In genomic region chr8:126497541-126498428, GRCm38 (mm10) we compare ENCODE assay signal across 7 mouse cellular contexts. TPM values are rescaled to one million over a fixed set of nuclear protein-coding genes. Genes with fewer than 3 reads are reported as not detected.
DNase-seq lines count a peak whose midpoint lies in the region; ATAC-seq and TF ChIP-seq lines count a peak whose summit lies in the region.

No protein-coding gene starts in this region.

- peak; percentile 73 for ATAC-seq in embryonic facial prominence, embryonic 13.5 days (ENCODE audit: insufficient number of reproducible peaks, insufficient read depth, low FRiP score, low TSS enrichment, low read depth)
- ATAC-seq in limb, embryonic 13.5 days (ENCODE audit: low FRiP score, low read depth) = peak; percentile 91
- ATAC-seq in midbrain, embryonic 16.5 days = peak; percentile 95

- H3K4me1 ChIP-seq in embryonic facial prominence, embryonic 13.5 days = peaks cover 10% of the 10 kb centered on the region
- H3K4me1 ChIP-seq in heart, adult 2 months (ENCODE audit: control insufficient read depth, insufficient read depth, low read length) = peaks cover 9% of the 10 kb centered on the region
- H3K4me1 ChIP-seq in limb, embryonic 13.5 days = peaks cover 21% of the 10 kb centered on the region
- peaks cover 11% of the 10 kb centered on the region for H3K4me1 ChIP-seq in midbrain, embryonic 16.5 days (ENCODE audit: control insufficient read depth, insufficient read depth, low read length)

- H3K4me2 ChIP-seq in embryonic facial prominence, embryonic 13.5 days = peak overlapping the region; percentile 62
- H3K4me2 ChIP-seq in limb, embryonic 13.5 days (replicated peaks) = peak overlapping the region; percentile 66
- peak overlapping the region; percentile 50 for H3K4me2 ChIP-seq in midbrain, embryonic 16.5 days (ENCODE audit: low read length)

- H3K27me3 ChIP-seq in embryonic facial prominence, embryonic 13.5 days = no peaks in the 10 kb centered on the region
- no peaks in the 10 kb centered on the region for H3K27me3 ChIP-seq in heart, adult 2 months (ENCODE audit: control insufficient read depth, insufficient read depth, low read length)
- no peaks in the 10 kb centered on the region for H3K27me3 ChIP-seq in limb, embryonic 13.5 days
- no peaks in the 10 kb centered on the region for H3K27me3 ChIP-seq in midbrain, embryonic 16.5 days (ENCODE audit: control insufficient read depth, insufficient read depth, low read depth, low read length)

- TF ChIP-seq POLR2A in heart, adult 2 months (IDR thresholded peaks at IDR 0.05; ENCODE audit: insufficient read depth, low read depth, low read length) = peak; percentile 71

- DNase-seq in adrenal gland, postnatal 36 days = peak; percentile 91
- peak; percentile 92 for DNase-seq in heart, adult 2 months
- DNase-seq in kidney, adult 8-10 months = peak; percentile 88 to 94
- DNase-seq in spleen, postnatal 10 days (ENCODE audit: low spot score in 2 of 2) = peak; percentile 76 to 86

- no peaks in the 10 kb centered on the region for H3K9me3 ChIP-seq in embryonic facial prominence, embryonic 13.5 days
- no peaks in the 10 kb centered on the region for H3K9me3 ChIP-seq in limb, embryonic 13.5 days
- no peaks in the 10 kb centered on the region for H3K9me3 ChIP-seq in midbrain, embryonic 16.5 days (replicated peaks; ENCODE audit: control insufficient read depth, low read length, poor library complexity, severe bottlenecking)

- peak overlapping the region; percentile 83 for H3K27ac ChIP-seq in embryonic facial prominence, embryonic 13.5 days
- peak overlapping the region; percentile 97 for H3K27ac ChIP-seq in heart, adult 2 months
- H3K27ac ChIP-seq in limb, embryonic 13.5 days = peak overlapping the region; percentile 85
- peak overlapping the region; percentile 78 for H3K27ac ChIP-seq in midbrain, embryonic 16.5 days (ENCODE audit: low read length)

- intact Hi-C loops in heart, adult 2 months (cut with DNase I) = loop anchor here (1.0 to 2.0 kb wide), 6 partner anchors 85 to 424 kb away; no protein-coding TSS in a partner anchor

- WGBS in embryonic facial prominence, embryonic 13.5 days = 21% methylated on average over 27 of the region's 27 CpGs
- 30% methylated on average over 27 of the region's 27 CpGs for WGBS in heart, adult 2 months
- WGBS in limb, embryonic 13.5 days = 24% methylated on average over 27 of the region's 27 CpGs
- 2% methylated on average over 27 of the region's 27 CpGs for WGBS in midbrain, embryonic 16.5 days

- no peaks in the 10 kb centered on the region for H3K79me2 ChIP-seq in heart, adult 2 months (replicated peaks; ENCODE audit: control insufficient read depth, insufficient read depth, low read length)

- TF ChIP-seq EP300 in heart, adult 2 months (IDR thresholded peaks at IDR 0.05; ENCODE audit: insufficient read depth, low read depth, low read length) = peak; percentile 100

- TF ChIP-seq CTCF in heart, adult 2 months (IDR thresholded peaks at IDR 0.05) = no peak; the same call in 1 of the 2 replicates

- peak overlapping the region; percentile 38 for H3K4me3 ChIP-seq in embryonic facial prominence, embryonic 13.5 days
- H3K4me3 ChIP-seq in heart, adult 2 months = peak overlapping the region; percentile 51
- H3K4me3 ChIP-seq in limb, embryonic 13.5 days = peak overlapping the region; percentile 42
- peak overlapping the region; percentile 31 for H3K4me3 ChIP-seq in midbrain, embryonic 16.5 days (ENCODE audit: low read depth, low read length)

- H3K9ac ChIP-seq in embryonic facial prominence, embryonic 13.5 days = peak overlapping the region; percentile 67
- peak overlapping the region; percentile 75 for H3K9ac ChIP-seq in heart, adult 2 months (ENCODE audit: low read depth, low read length)
- peak overlapping the region; percentile 61 for H3K9ac ChIP-seq in limb, embryonic 13.5 days
- peak overlapping the region; percentile 58 for H3K9ac ChIP-seq in midbrain, embryonic 16.5 days (ENCODE audit: low read depth, low read length)

- H3K36me3 ChIP-seq in embryonic facial prominence, embryonic 13.5 days = no peaks in the 10 kb centered on the region
- H3K36me3 ChIP-seq in heart, adult 2 months (ENCODE audit: control insufficient read depth, insufficient read depth, low read length) = no peaks in the 10 kb centered on the region
- no peaks in the 10 kb centered on the region for H3K36me3 ChIP-seq in limb, embryonic 13.5 days
- no peaks in the 10 kb centered on the region for H3K36me3 ChIP-seq in midbrain, embryonic 16.5 days (ENCODE audit: control insufficient read depth, insufficient read depth, low read length)

RNA-seq across cellular contexts. Expression of gene Tarbp1, which starts 22.9 kb away (rescaled TPM):
- 1 to 10 TPM; 6.4 to 7.1 TPM for total RNA-seq in adrenal gland, postnatal 36 days (2021)
- polyA plus RNA-seq in embryonic facial prominence, embryonic 13.5 days (2015; fragmentation: Nextera tagmentation; extraction: Ambion mirVana) = 3.1 and 3.3 TPM in 2 replicates
- 1 to 10 TPM; 3.9 to 4.0 TPM for total RNA-seq in heart, adult 2 months (2021)
- polyA plus RNA-seq in heart, adult 2 months (2012; rRNA removed) = 2.5 and 4.9 TPM in 2 replicates
- 2.0 and 2.2 TPM in 2 replicates for polyA plus RNA-seq in limb, embryonic 13.5 days (2015; fragmentation: Nextera tagmentation; extraction: Ambion mirVana)
- polyA plus RNA-seq in midbrain, embryonic 16.5 days (2015; fragmentation: Nextera tagmentation; extraction: Ambion mirVana) = 1.7 and 2.1 TPM in 2 replicates

Comparison
In these comparisons a context has a peak if more than half of its experiments do, and no peak if none do; other contexts are left out.
1. Peak in every context shown above with its lines: DNase-seq, ATAC-seq, H3K4me3 ChIP-seq and H3K27ac ChIP-seq.